Mouse (Mus musculus): ENCODE data around the gene Fas.

DNA sequence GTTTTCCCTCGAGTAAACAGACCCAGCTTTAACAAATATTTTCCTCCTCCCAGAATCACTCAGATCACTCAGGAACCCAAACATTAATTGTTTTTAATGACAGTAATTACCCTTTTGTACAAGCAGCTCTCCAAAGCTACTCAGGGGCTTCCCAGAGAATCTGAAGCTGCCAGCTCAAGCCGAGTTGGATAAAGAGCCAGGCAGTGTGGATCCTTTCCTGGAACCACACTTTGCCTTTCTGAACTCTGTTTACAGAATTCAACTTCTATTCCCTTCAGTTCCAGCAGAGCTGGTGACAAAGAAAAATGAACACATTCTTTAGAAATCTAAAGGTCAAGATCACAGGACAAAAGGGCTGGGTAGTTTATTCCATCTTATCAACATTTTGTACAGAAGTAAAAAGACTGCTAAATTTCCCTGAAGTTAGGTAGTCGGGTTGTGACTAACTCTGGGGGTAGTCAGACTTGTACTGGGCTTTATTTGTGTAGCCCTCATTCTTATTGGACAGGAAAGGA lies 62.9 kb downstream of the Fas start:
- no peak for TF ChIP-seq CTCF (IDR thresholded peaks at IDR 0.05; ENCODE audit: extremely low read depth, insufficient read length, insufficient replicate concordance, low read depth, low read length)
- TF ChIP-seq POLR2A (IDR thresholded peaks at IDR 0.05; ENCODE audit: low read depth, low read length), result no peak

All from small intestine, adult 2 months (tissue).